Mouse (Mus musculus) adrenal gland, adult 18-20 months (tissue): ENCODE data around the gene Adgrb3. TPM values are rescaled to one million over a fixed set of nuclear protein-coding genes. Genes with fewer than 3 reads are reported as not detected.
"Not testable (repeated sequence)": the region's sequence is repeated elsewhere in the genome, so short reads cannot be mapped to it uniquely, and the experiment has no call there.

Experiments used
- DNase-seq, 2 experiments: peaks; one replicate each; pipeline ENCODE4 v3.0.0; 2021 to 2022; ENCODE audit warnings: low spot score in 2 of 2
- total RNA-seq, 2 experiments: library from RNA; stranded (reverse); gene quantifications; 1 replicate in 1 of 2; 2 replicates in 1 of 2; pipeline ENCODE4 v1.2.3; 2021

Gene Adgrb3
- total RNA-seq, 2 experiments from 2014 or later = 0.64 to 0.83 TPM

DNA sequence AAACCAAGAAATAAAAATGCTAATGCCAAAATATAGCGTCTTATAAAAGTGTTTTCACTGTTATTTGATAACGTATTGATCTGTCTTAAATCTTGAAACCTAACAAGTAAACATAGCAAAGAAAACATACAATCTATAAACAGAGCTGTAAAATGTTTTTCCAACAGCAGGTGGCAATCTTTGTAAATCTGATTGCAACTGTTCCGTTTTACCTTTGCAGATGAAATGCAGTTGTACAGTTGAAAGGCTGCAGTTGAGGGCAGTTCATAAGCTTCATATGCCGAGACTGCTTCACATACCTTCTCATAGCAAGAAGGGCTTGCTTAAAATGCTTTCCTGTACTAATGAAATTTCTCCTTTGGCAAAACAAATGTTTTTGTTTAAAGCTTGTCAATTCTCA lies 302.5 kb downstream of the Adgrb3 start:
- no peak for DNase-seq

DNA sequence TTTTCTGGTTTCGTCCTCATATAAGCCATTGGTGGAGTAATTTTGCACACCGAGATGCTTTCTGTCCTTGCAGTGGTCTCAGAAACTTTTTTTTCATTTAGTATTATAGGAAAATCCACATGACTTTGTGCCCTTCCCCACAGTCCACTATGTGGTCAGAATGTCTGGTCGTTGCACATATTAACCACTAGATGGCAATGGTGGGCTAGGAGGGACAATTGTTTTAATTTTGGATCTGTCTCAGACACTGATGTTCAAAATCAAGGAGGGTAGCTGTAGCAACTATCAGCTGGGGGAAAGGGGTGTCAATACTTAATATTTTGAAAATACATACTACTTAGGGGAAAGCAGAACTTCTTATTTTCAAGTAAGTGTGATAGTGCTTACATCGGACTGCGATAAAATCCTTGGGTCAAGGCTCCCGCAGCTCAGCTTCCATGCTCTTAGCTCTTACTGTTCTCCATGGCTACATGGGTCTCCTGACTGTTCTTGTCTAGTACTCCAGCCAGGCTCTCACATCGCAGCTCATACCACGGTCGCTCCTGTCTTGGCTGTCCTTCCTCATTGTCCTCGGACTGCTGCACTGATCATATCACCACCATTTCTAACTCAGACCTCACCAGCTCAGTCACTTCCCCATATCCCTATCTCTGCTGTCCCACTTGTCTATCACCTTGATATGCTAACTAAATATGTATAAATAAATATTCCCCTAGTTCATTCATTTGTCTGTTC lies 319.0 kb downstream of the Adgrb3 start:
- peak in 1 of 2 experiments; percentile 2 for DNase-seq

DNA sequence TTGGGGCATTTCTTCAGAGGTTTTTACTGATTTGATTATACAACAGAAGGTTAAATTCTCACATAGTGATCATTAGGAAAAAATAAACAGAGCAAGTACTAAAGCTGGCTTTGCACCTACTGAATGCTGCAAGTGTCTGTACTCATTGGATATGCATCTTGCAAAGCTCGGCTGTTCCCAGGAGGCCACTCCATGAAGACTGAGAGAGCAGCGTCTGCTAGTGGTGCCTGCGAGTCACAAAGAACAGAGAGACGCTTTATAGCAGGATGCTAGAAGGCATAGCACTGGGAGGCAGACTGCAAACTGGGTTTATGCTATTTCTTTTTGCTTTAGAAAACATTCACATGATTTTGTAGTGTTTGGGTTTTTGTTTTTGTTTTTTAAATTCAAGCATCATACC lies 325.2 kb downstream of the Adgrb3 start:
- DNase-seq = no peak

DNA sequence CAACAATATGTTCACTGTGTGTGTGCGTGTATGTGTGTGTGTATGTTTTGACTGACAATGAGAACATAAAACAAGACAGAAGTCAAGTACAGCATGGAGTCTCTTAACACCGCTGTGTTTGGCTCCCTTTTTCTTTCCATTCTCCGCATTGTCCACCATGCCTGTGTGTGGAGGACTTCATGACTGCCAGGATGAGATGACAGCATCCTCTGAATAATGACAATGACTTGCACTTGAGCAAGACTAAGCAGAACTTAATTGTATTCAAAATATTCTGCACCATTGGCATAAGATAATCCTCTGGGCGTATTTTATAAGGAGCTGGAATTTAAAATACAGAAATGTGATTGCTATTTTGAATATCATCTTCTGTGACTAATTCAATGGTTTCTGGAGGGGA lies 326.0 kb downstream of the Adgrb3 start:
- no peak for DNase-seq

DNA sequence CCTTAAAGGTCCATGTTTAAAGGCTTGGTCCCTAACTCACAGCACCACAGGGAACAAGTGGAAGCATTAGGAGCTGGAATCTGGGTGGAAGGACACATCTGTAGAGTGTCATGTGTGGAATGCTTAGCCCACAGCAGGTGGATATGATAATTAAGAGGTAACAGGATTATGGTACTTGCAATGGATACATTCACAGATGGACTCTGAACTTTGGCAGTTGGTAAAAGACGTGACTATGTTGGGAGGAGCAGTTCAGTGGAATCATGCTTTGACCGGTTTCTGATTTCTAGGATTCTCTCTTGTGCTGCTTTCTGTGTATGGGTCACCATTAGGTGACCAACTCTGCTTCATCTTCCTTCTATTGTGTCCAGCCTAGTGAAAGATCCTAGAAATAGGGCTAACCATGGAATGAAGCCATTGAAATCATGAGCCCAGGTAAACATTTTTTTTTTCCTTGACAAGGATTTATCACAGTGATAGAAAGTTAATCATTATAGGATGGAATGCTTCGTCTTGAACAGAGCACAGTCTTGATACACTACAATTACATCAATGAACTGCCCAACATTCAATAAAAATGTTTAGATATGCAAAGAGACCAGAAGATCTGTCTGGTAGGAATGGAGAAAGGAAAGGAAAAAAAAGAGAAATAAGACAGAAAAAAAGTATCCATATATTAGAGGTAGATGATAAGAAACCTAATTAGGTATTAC lies 334.1 kb downstream of the Adgrb3 start:
- no peak for DNase-seq

DNA sequence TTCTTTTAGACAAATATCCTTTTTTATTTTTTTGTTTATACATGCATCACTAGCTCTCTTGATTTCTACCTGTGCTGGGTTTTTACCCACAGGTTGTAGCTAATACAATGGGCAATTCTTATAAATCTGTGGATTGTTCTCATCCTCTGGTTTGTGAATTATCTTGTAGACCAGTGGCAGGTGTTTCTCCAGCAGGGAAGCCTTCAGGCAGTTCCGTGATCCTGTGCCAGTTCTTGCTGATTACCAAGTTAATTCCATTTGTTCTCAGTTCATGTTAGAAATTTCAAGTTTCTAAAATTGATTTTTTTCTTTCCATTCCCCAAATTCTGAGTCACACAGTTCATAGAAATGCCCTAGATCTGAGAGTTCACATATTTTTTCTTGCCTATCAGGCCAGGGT lies 338.0 kb downstream of the Adgrb3 start:
- no peak for DNase-seq

DNA sequence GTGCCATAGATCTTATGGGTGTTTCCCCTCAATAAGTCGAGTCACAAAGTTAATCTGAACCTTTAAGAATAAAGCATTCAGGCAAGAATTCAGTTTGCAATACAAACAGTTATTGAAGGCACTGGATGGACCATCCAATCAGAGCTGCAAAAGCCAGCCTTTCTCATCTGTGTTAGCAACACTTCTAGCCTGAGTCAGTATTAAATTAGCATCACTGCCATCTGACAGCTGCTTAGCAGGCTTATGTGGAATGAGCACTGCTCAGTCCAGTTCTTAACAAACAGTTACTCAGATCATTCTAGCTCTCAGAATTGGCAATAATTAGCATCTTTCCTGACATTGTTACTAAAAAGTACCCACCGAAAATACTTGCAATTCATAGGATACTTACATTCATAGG lies 339.3 kb downstream of the Adgrb3 start:
- no peak for DNase-seq

DNA sequence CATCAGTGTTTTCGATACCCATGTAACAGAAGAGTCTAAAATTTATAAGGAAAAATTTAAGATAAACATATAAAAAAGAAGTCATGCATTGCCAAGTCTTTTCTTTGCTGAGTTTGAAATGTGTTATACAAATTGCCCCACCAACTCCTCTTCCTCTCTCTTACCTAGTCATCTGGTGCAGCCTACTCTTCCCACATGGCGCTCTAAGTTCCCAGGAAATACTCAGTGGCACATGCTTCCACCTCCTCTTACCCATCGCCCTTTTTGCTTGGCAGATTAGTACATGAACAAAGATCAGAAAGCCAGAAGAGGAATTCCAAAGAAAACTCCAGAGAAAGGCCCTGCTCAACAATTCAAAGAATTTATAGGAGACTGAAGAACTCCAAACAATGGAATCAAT lies 353.8 kb downstream of the Adgrb3 start:
- no peak for DNase-seq

DNA sequence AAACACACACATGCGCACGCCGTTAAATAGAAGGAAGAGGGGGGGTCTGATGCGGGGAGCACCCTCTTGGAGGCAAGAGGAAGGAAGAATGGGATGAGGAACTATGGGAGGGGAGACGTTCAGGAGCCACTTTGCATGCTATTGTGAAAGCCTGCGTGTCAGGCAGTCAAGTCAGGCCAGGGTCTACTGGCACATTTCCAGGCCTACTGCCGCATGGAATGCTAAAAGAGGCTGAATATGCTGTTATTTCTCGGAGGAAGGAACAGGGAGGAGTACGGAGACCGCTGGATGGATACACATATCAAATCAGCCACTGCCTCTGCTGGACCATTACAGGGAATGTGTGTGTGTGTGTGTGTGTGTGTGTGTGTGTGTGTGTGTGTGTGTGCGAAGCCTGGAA lies 355.0 kb downstream of the Adgrb3 start:
- DNase-seq = no peak

DNA sequence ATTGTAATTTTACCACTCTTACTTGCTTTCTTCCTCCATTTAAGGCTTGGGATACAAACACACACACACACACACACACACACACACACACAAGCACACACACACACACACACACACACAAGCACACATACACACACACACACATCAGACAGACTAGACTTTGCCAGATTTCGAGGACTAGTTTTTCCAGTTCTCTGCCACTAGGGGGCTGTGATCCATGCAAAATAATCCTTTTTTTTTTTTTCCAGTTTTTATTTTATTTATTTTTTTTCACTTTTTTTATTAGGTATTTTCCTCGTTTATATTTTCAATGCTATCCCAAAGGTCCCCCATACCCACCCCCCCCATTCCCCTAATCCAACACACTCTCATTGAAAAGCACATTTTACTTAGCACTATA lies 357.9 kb downstream of the Adgrb3 start:
- not testable (repeated sequence) for DNase-seq

DNA sequence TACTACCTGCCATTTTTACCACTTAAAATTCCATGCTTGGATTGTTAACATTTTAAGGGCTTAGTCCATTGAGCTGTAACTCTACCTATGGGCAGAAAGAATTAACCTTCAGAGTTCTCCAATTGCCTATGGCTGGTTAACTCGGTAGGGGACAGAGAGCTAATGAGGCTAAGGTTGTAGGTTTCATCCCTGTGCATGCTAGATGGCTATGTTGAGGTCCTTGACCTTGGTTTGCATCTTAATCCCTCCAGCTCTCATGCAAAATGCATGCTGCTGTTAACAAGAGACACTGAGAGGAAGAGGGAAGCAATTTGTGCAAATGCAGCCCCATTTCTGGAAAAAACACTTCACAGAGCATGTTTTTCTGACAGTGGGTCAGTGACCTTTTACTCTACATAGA lies 366.9 kb downstream of the Adgrb3 start:
- DNase-seq = no peak

DNA sequence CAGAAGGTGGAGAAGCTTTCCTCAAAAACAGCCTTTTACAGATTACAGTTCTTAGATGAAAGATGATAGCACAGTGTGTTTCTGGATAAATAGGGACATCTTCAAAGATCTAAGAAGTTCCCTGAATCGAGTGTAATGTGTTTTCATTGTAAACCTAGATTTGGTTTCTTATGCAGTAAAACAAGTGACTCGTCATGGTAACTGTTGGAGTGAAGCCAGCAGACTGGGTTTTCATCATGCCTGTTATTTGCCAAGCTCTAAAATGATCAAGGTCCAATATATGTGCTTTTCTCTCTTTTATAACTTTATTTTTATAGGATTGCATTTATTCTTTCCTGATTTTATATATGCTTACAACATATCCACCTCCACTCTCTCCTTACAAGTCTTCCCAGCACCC lies 394.0 kb downstream of the Adgrb3 start:
- DNase-seq = no peak

DNA sequence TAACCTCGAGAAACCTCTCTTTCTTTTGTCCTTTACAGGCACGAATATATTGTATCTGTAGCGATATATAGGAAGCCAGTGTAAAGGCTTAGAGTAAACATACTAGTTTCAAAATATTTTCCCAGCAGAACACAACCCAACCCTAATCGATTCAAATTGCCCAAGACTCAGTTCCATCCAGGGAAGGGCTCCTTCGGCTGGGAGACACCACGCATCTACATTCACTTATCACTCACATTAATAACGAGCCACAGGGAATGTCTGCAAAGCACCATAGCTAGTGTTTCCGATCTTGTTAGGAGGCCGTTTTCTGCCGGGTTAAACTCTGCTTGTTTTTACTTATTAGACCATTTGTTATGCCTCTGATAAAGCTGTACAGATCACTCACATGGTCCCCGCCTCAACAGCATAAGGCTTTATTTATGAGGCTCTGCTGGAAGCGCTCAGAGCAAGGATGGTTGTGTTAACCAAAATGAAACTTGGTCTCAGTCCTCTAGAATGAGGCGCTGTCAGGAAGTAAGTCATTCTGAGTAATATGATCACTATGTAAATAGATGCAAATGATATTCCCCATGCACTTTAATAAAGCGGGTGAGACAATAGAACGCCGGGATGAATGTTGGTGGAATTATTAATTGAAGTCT lies 399.2 kb downstream of the Adgrb3 start:
- DNase-seq = no peak

DNA sequence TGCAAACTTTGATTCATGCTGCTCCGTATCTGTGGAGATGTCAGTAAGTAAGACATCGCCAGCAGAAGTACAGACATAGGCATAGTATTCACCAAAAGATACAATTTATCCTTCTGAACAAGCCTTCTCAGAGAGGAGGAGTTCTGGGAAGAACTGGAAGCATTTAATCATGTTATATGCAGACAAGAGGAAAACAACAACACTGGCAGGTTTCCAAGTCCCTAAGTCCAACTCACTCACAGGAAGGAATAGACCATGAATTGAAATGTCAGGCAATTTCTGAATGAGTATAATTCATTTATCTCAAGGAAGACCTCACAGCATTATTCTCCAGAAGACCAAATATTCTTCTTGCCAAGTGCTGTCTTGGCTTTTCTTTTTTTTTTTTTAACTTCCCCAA lies 408.8 kb downstream of the Adgrb3 start:
- DNase-seq = no peak

DNA sequence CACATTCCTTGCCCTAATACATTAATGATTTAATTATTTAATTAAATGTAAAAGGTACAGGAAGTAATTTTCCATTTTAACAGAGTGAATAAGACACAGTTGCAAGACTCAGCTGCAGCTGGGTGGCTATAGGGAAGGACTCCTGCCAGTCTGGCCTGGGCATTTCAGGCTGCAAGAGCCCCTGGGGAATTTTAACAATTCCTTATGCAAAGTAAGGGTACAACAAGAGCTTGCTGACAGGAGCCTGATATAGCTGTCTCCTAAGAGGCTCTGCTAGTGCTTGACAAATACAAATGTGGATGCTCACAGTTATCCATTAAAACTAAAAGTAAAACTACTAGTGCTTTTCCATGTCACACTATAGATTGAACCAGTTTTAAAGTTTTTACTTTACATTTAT lies 410.1 kb downstream of the Adgrb3 start:
- no peak for DNase-seq

DNA sequence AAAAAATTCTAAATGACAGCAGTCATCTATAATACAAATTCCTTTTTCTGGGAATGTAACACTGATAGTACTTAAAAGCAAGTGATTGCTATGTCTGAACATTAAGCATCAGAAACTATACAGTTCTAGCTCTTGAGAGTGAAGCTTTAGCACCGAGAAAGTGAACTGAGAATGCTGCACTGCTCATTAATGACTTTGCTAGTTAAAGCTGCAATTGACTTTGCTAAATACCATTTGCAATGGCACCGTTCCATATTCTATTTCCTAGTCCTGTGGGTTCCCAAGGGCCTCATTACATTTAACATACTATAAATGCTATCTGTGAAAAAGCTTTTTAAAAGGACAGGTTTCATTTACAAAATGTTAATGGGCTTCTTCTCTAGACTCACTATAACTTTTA lies 414.4 kb downstream of the Adgrb3 start:
- no peak for DNase-seq

DNA sequence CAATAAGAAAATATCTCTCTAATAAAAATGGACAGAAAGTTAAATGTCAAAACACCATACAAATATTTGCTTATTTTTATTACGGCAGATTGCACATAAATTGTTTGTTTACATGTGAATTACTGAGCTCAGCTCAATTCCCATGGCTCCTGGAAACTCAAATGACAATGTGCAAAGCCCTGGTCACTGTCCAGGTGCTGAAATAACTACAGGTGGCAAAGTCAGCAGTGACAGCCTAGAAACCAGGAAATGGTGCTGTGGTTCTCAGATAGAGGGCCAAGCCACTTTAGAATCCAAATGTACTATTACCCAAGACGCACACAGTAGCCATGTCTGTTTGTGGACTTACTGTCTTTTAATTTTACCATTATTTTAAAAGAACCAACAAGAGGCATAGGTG lies 465.3 kb downstream of the Adgrb3 start:
- DNase-seq = no peak

DNA sequence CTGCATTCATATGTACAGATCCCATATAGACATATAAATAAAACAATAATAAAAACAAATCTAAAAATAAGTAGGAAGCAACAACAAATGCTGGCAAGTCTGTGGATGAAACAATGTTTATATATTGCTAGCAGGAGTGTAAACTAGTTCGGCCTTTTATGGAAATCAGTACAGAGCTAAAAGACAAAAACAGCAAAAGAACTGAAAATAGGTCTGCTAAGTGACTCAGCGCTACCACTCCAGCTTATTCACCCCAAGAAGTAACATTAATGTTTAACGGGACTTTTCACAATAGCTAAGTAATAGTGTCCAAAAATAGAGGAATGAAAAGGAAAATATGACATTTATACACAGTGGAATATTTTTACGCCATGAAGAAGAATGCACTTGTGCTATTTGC lies 471.0 kb downstream of the Adgrb3 start:
- no peak for DNase-seq

DNA sequence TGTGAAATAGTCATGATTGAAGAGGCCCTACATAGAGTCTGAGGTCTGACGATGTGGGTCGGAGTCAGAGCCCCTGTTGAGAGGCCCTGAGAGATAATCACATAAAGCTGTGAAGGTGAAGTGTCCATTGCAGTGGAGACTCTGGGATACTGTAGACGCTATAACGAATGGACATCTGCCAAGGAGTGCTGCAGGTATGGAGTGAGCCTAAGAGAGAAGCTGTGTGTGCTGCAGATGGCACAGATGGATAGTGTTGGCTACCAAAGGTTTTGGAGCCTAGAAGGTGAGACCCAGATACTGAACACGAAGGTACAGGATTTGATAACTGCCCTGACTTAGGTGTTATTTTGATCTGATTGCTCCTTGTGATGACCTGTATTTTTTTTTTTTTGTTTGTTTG lies 474.0 kb downstream of the Adgrb3 start:
- DNase-seq = no peak

DNA sequence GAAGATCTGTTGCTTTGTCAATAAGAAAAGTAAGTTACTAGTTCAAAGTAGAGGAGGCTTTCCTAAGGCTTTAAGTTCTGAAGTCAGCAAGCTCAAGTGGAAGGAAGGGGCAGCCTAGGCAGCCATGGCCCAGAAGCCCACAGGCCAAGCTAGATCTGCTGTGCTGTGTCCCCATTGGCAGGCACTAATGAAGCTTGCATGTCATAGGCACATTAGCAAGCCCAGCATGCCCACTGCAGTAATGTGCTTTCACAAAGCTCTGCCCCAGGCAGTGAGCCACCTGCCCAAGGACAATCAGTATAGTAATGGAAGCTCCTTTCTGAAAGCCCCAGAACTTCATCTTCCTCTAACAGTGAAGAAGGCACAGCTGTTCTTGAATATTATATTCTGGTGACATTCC lies 484.6 kb downstream of the Adgrb3 start:
- no peak for DNase-seq

DNA sequence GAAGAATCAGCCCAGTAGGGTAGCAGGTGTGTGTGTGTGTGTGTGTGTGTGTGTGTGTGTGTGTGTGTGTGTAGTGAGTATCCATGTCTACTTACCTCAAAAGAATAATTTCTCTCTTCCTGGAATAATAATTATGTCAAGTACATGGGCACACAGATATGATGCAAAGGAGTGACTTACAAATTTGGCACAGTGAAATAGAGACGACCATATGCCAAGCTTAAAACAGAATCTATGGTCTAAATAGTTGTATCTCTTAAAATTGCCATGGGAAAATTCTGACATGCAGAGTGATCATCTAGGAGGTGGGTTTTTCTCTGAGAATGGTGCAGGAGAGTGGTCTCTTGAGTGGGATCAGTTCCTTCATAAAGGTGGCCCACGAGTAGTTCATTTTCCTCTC lies 504.1 kb downstream of the Adgrb3 start:
- DNase-seq = no peak

DNA sequence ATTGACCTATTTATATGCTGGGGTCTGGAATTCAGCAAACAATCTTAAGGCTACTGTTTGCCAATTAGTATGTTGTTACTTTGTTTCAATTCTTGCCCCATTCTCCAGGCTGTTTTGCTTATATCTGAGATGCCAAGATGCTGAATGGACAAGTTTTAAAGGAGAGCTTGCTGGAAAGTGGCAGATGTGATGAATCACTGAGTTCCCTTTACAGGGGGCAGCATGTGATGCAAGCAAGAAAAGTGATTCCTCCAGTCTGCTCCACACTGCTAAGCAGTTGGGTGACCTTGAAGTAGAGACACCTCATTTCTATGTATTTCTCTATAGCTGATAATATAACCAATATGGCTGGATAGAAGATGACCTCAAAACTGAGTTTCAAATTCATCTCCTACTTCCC lies 512.4 kb downstream of the Adgrb3 start:
- no peak for DNase-seq

DNA sequence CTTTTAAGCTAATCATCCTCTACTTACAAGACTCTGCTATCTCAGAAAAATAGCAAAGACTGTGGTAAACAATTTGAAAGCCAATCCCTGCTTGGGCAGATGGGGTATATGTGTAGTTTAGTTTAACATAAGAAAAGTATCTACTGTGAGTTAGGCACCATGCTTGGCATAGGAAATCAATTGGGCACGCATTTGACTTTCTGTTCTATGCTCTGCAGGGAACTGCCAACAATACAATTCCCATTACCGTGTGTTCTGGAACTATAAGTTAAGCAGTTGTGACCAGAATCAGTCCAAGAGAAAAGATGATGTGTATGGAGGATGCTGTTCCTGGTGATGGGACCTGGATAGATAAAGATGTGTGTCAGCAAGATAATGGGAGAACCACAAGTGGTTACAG lies 517.2 kb downstream of the Adgrb3 start:
- DNase-seq = no peak
